ENCODE assay signal across 23 mouse cellular contexts in the genomic region with DNA sequence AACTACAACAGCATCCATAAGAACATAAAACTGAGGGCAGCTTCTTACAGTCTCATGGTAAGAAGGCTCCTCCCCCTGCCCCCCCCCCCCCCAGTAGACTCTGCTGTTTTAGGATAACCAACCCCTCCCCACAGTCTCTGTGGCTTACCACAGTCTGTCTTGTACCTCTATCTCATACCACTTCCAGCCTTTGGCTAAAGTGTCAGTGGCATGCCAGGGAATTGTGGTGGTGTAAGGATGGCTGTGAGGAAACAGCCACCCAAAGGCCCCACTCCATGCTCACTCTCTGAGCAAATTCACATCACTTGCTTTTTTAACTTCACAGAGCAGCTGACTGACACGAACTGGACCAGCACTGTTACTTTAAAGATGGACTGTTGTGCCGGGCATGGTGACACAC. TPM values are rescaled to one million over a fixed set of nuclear protein-coding genes. Genes with fewer than 3 reads are reported as not detected.
DNase-seq lines count a peak whose midpoint lies in the region; ATAC-seq and TF ChIP-seq lines count a peak whose summit lies in the region.
"Had no signal": no experiment of that assay in that cellular context is flagged by ENCODE, and none has a peak within 500 bp of the region (broad histone marks: within the 10 kb centered on the region; RNA-seq: fewer than 3 reads in every experiment).

No protein-coding gene starts in this region.

- H3K9me3 ChIP-seq in liver, embryonic 12.5 days (replicated peaks), result no peaks in the 10 kb centered on the region
- H3K9me3 ChIP-seq in liver, embryonic 11.5 days (ENCODE audit: control insufficient read depth, low read length), result no peaks in the 10 kb centered on the region
- H3K9me3 ChIP-seq: forebrain, embryonic 15.5 days; G1E; heart, embryonic 13.5 days; hindbrain, embryonic 12.5 days had no signal

- DNase-seq in liver, embryonic 11.5 days (ENCODE audit: low spot score), result no peak
- DNase-seq in lung, postnatal 14 days, result no peak
- DNase-seq in frontal cortex, postnatal 25 days (ENCODE audit: low spot score in 2 of 2), result no peak
- DNase-seq: adrenal gland, adult 8-10 months; adrenal gland, postnatal 36 days; B cell, adult 2 months; cerebellum, adult 11 months; cerebellum, adult 8-10 months; cerebellum, postnatal 25 days; gastrocnemius, postnatal 10 days; heart, adult 2 months; heart, postnatal 36 days had no signal

- no peak overlapping the region for H3K4me2 ChIP-seq in liver, embryonic 12.5 days
- no peak overlapping the region for H3K4me2 ChIP-seq in liver, embryonic 11.5 days
- peak overlapping the region; percentile 4 for H3K4me2 ChIP-seq in myocyte (ENCODE audit: low read depth)
- H3K4me2 ChIP-seq: forebrain, embryonic 15.5 days; heart, embryonic 13.5 days; hindbrain, embryonic 12.5 days had no signal

- ATAC-seq in liver, embryonic 12.5 days, result 0 out of 2 replicates have a peak, but pooled peaks have one; percentile 10
- ATAC-seq in liver, embryonic 11.5 days (replicated peaks; ENCODE audit: low FRiP score), result no peak
- ATAC-seq in common myeloid progenitor, adult 5-6 weeks (replicated peaks; ENCODE audit: low read depth, poor library complexity, severe bottlenecking), result peak; percentile 89
- ATAC-seq in megakaryocyte, adult 5-6 weeks (ENCODE audit: poor library complexity, severe bottlenecking), result peak; percentile 22; the same call in 1 of the 2 replicates
- ATAC-seq: CD4-positive, CD25-positive, alpha-beta regulatory T cell, adult 4 months; forebrain, embryonic 15.5 days; hindbrain, embryonic 16.5 days; inflammation-experienced regulatory T-cells, adult 6 months had no signal

- 51% methylated on average over 2 of the region's 2 CpGs for whole genome bisulfite sequencing in liver, embryonic 12.5 days (ENCODE audit: insufficient replicate concordance)
- 59% methylated on average over 2 of the region's 2 CpGs for WGBS in liver, embryonic 11.5 days

- H3K27me3 ChIP-seq in liver, embryonic 12.5 days (replicated peaks), result no peaks in the 10 kb centered on the region
- no peaks in the 10 kb centered on the region for H3K27me3 ChIP-seq in liver, embryonic 11.5 days (replicated peaks; ENCODE audit: control insufficient read depth, insufficient read depth, low read length)
- no peaks in the 10 kb centered on the region for H3K27me3 ChIP-seq in myocyte (ENCODE audit: control insufficient read depth, insufficient read depth, insufficient read length)
- H3K27me3 ChIP-seq: forebrain, embryonic 15.5 days; heart, embryonic 13.5 days; hindbrain, embryonic 12.5 days had no signal

- H3K27ac ChIP-seq in liver, embryonic 12.5 days, result no peak overlapping the region
- H3K27ac ChIP-seq in liver, embryonic 11.5 days (ENCODE audit: low read depth, low read length), result no peak overlapping the region
- H3K27ac ChIP-seq: heart, adult 2 months; heart, embryonic 13.5 days had no signal

- H3K79me2 ChIP-seq in myocyte (ENCODE audit: control insufficient read depth, insufficient read depth), result no peaks in the 10 kb centered on the region

- H3K4me3 ChIP-seq in liver, embryonic 12.5 days, result no peak overlapping the region
- H3K4me3 ChIP-seq in liver, embryonic 11.5 days (ENCODE audit: low read depth, low read length), result no peak overlapping the region
- no peak overlapping the region for H3K4me3 ChIP-seq in myocyte
- H3K4me3 ChIP-seq: forebrain, embryonic 15.5 days; heart, adult 2 months; heart, embryonic 13.5 days; hindbrain, embryonic 12.5 days had no signal

- H3K36me3 ChIP-seq in liver, embryonic 12.5 days, result peaks cover 4% of the 10 kb centered on the region; the same call in 1 of the 2 replicates
- H3K36me3 ChIP-seq in liver, embryonic 11.5 days (ENCODE audit: control insufficient read depth, insufficient read depth, low read length), result no peaks in the 10 kb centered on the region
- no peaks in the 10 kb centered on the region for H3K36me3 ChIP-seq in myocyte (ENCODE audit: control insufficient read depth, insufficient read depth)
- H3K36me3 ChIP-seq: forebrain, embryonic 15.5 days had no signal

- no peak for TF ChIP-seq POLR2A in myocyte (IDR thresholded peaks at IDR 0.05; ENCODE audit: insufficient read length, low read depth)

- peaks cover 3% of the 10 kb centered on the region; the same call in 1 of the 2 replicates for H3K4me1 ChIP-seq in liver, embryonic 12.5 days
- no peaks in the 10 kb centered on the region for H3K4me1 ChIP-seq in liver, embryonic 11.5 days (replicated peaks; ENCODE audit: control insufficient read depth, insufficient read depth, low read length)

- H3ac ChIP-seq in myocyte (ENCODE audit: control insufficient read depth, insufficient read length), result no peak overlapping the region

- no peak overlapping the region for H3K9ac ChIP-seq in liver, embryonic 12.5 days
- no peak overlapping the region for H3K9ac ChIP-seq in liver, embryonic 11.5 days (ENCODE audit: low read depth, low read length)
- H3K9ac ChIP-seq: forebrain, embryonic 15.5 days; heart, embryonic 13.5 days; hindbrain, embryonic 12.5 days had no signal

TF ChIP-seq in myocyte, 11 proteins besides CTCF, POLR2A, EP300 and RAD21:
- TF ChIP-seq E2F4 (IDR thresholded peaks at IDR 0.05; ENCODE audit: insufficient read depth) (no peak), CEBPB (IDR thresholded peaks at IDR 0.05; ENCODE audit: insufficient read depth, poor library complexity, severe bottlenecking) (no peak), POLR2AphosphoS2 (IDR thresholded peaks at IDR 0.05; ENCODE audit: insufficient read length, low read depth) (no peak), MYOG (IDR thresholded peaks at IDR 0.05; ENCODE audit: control insufficient read depth in 1 of 3, insufficient read depth in 1 of 3, insufficient read length in 2 of 3, low read depth in 2 of 3) (no peak), USF1 (IDR thresholded peaks at IDR 0.05; ENCODE audit: low read depth) (no peak), MAX (IDR thresholded peaks at IDR 0.05; ENCODE audit: low read depth) (no peak), MYOD1 (IDR thresholded peaks at IDR 0.05; ENCODE audit: control insufficient read depth in 1 of 3, insufficient read length in 2 of 3, low read depth in 2 of 3) (no peak), TCF3 (IDR thresholded peaks at IDR 0.05; ENCODE audit: insufficient read length, low read depth) (no peak), TCF12 (IDR thresholded peaks at IDR 0.05; ENCODE audit: insufficient read depth, poor library complexity, severe bottlenecking) (no peak), SRF (IDR thresholded peaks at IDR 0.05; ENCODE audit: control insufficient read depth, insufficient read length, low read depth) (no peak), REST (IDR thresholded peaks at IDR 0.05; ENCODE audit: insufficient read depth, insufficient read length) (no peak)

RNA-seq across cellular contexts. Expression of a gene that starts 26.7 kb away (rescaled TPM):
- polyA plus RNA-seq in liver, embryonic 12.5 days (2016; fragmentation: Nextera tagmentation; extraction: Ambion mirVana), result 0.25 and 0.31 TPM in 2 replicates
- polyA plus RNA-seq in liver, embryonic 11.5 days (2014; fragmentation: Nextera tagmentation; extraction: Ambion mirVana), result 0.44 and 0.51 TPM in 2 replicates
- total RNA-seq in common myeloid progenitor, adult 5-6 weeks (2017), result 10.3 and 10.4 TPM in 2 replicates
- 33.2 and 35.8 TPM in 2 replicates for total RNA-seq in megakaryocyte, adult 5-6 weeks (2015)
- 5.9 and 12.3 TPM in 2 replicates for total RNA-seq in megakaryocyte, adult 5-6 weeks (2017)
- 0.34 TPM for polyA plus RNA-seq in myocyte (2012; fragmentation: generic; extraction: Trizol)
- polyA plus RNA-seq: forebrain, embryonic 15.5 days had no signal
